In genomic region chr11:100858935-100859578, GRCm38 (mm10) we compare ENCODE assay signal across 8 mouse cellular contexts. TPM values are rescaled to one million over a fixed set of nuclear protein-coding genes. Genes with fewer than 3 reads are reported as not detected.
A peak's percentile ranks its signal among the peaks of the same experiment; 100 is the strongest.
DNase-seq lines count a peak whose midpoint lies in the region; ATAC-seq and TF ChIP-seq lines count a peak whose summit lies in the region.

TSS of gene Stat5a (plus strand) at chr11:100859351.

- peaks cover 23 to 43% of the 10 kb centered on the region in 2 experiments for H3K4me1 ChIP-seq in CH12.LX (ENCODE audit: control insufficient read depth in 1 of 2, insufficient read depth in 2 of 2)
- H3K4me1 ChIP-seq in forebrain, embryonic 16.5 days (replicated peaks; ENCODE audit: control insufficient read depth, insufficient read depth, low read length) = peaks cover 6% of the 10 kb centered on the region; the same call in 1 of the 2 replicates

- TF ChIP-seq POLR2A in CH12.LX (IDR thresholded peaks at IDR 0.05; ENCODE audit: low read depth, low read length) = no peak

- no peak; the same call in 1 of the 2 replicates for ATAC-seq in forebrain, embryonic 16.5 days

- H3K9ac ChIP-seq in CH12.LX (ENCODE audit: insufficient read depth, low read depth) = peak within 1 kb of the TSS; percentile 46
- H3K9ac ChIP-seq in forebrain, embryonic 16.5 days (replicated peaks; ENCODE audit: low read depth, low read length) = peak within 1 kb of the TSS; percentile 30; the same call in 1 of the 2 replicates

- no peaks in the 10 kb centered on the region for H3K79me2 ChIP-seq in CH12.LX (replicated peaks; ENCODE audit: control insufficient read depth, extremely low read depth, insufficient read depth, poor library complexity, severe bottlenecking)

- H3K27ac ChIP-seq in CH12.LX (ENCODE audit: insufficient read depth, low read depth) = peak within 1 kb of the TSS; percentile 8; the same call in 1 of the 2 replicates
- H3K27ac ChIP-seq in forebrain, embryonic 16.5 days (ENCODE audit: low read length) = no peak within 1 kb of the TSS

- peak; percentile 52 for DNase-seq in CH12.LX (ENCODE audit: extremely low read depth)
- peak; percentile 94 for DNase-seq in adrenal gland, adult 2 months
- DNase-seq in heart, postnatal 4 days = peak; percentile 90
- DNase-seq in layer of hippocampus, adult 8-10 months (ENCODE audit: low spot score in 2 of 2) = peak; percentile 38 to 53
- peak; percentile 67 for DNase-seq in lung, postnatal 14 days
- peak; percentile 40 for DNase-seq in right cerebral cortex, adult 2 months (ENCODE audit: low spot score in 2 of 2)
- no peak for DNase-seq in embryo, embryonic 11 days

- H3K9me3 ChIP-seq in CH12.LX (replicated peaks; ENCODE audit: low read length) = no peaks in the 10 kb centered on the region
- H3K9me3 ChIP-seq in forebrain, embryonic 16.5 days (ENCODE audit: control insufficient read depth, low read length) = no peaks in the 10 kb centered on the region

- WGBS in forebrain, embryonic 16.5 days = 47% methylated on average over 9 of the region's 9 CpGs

- H3K4me2 ChIP-seq in CH12.LX (ENCODE audit: insufficient read depth, low read depth, poor library complexity, severe bottlenecking) = peak within 1 kb of the TSS; percentile 70
- H3K4me2 ChIP-seq in forebrain, embryonic 16.5 days (ENCODE audit: low read length) = peak within 1 kb of the TSS; percentile 53

- dilution Hi-C loops in CH12.LX (cut with MboI; ENCODE audit: extremely low pct_ligation_motif_present, extremely low pct_unique_long_range_greater_than_20kb, low sequenced_read_pairs) = no loop called here

- peak within 1 kb of the TSS; percentile 70 to 91 (median 73) for H3K4me3 ChIP-seq in CH12.LX (replicated peaks in 1 of 3; ENCODE audit: low read depth in 2 of 3, low read length in 2 of 3, poor library complexity in 1 of 3)
- peak within 1 kb of the TSS; percentile 40 for H3K4me3 ChIP-seq in forebrain, embryonic 16.5 days (replicated peaks; ENCODE audit: low read length)

- peaks cover 42% of the 10 kb centered on the region for H3K27me3 ChIP-seq in CH12.LX (replicated peaks)
- peaks cover 61% of the 10 kb centered on the region for H3K27me3 ChIP-seq in forebrain, embryonic 16.5 days (replicated peaks; ENCODE audit: control insufficient read depth, insufficient read depth, low read length)

- TF ChIP-seq EP300 in CH12.LX (IDR thresholded peaks at IDR 0.05; ENCODE audit: low read length) = no peak

- TF ChIP-seq RAD21 in CH12.LX (IDR thresholded peaks at IDR 0.05; ENCODE audit: low read depth, low read length) = no peak

- in situ Hi-C loops in CH12.LX (cut with MboI; ENCODE audit: low pct_ligation_motif_present, low pct_unique_long_range_greater_than_20kb, low sequenced_read_pairs) = no loop called here

- peaks cover 6 to 22% of the 10 kb centered on the region in 2 experiments for H3K36me3 ChIP-seq in CH12.LX (replicated peaks in 1 of 2; ENCODE audit: control insufficient read depth in 1 of 2, insufficient read depth in 1 of 2, low read length in 1 of 2)
- no peaks in the 10 kb centered on the region for H3K36me3 ChIP-seq in forebrain, embryonic 16.5 days (ENCODE audit: control insufficient read depth, insufficient read depth)

- no peak for TF ChIP-seq CTCF in CH12.LX (conservative IDR thresholded peaks at IDR 0.05 in 1 of 2, IDR thresholded peaks at IDR 0.05 in 1 of 2; ENCODE audit: low read depth in 2 of 2, low read length in 2 of 2)

TF ChIP-seq in CH12.LX, 34 proteins besides CTCF, POLR2A, EP300 and RAD21:
- TF ChIP-seq CHD2 (IDR thresholded peaks at IDR 0.05; ENCODE audit: low read length) = no peak
- no peak for TF ChIP-seq ZKSCAN1 (IDR thresholded peaks at IDR 0.05; ENCODE audit: borderline replicate concordance, low read depth, low read length)
- TF ChIP-seq IRF4 (IDR thresholded peaks at IDR 0.05; ENCODE audit: low read depth, low read length) = no peak
- TF ChIP-seq ZNF384 (IDR thresholded peaks at IDR 0.05; ENCODE audit: low read depth, low read length) = peak; percentile 95
- TF ChIP-seq TCF12 (IDR thresholded peaks at IDR 0.05; ENCODE audit: low read depth, low read length) = no peak
- TF ChIP-seq BHLHE40 (IDR thresholded peaks at IDR 0.05; ENCODE audit: low read depth, low read length) = 0 out of 2 replicates have a peak, but pooled peaks have one; percentile 19
- no peak for TF ChIP-seq NRF1 (IDR thresholded peaks at IDR 0.05; ENCODE audit: low read depth, low read length)
- TF ChIP-seq ZC3H11A (IDR thresholded peaks at IDR 0.05; ENCODE audit: low read depth, low read length) = no peak
- TF ChIP-seq UBTF (IDR thresholded peaks at IDR 0.05; ENCODE audit: low read depth, low read length) = no peak
- no peak for TF ChIP-seq KAT2A (IDR thresholded peaks at IDR 0.05; ENCODE audit: insufficient replicate concordance, low read length)
- TF ChIP-seq HCFC1 (IDR thresholded peaks at IDR 0.05; ENCODE audit: low read depth, low read length) = no peak
- no peak for TF ChIP-seq USF1 (IDR thresholded peaks at IDR 0.05; ENCODE audit: low read depth, low read length)
- TF ChIP-seq E2F4 (IDR thresholded peaks at IDR 0.05; ENCODE audit: insufficient replicate concordance, low read depth, low read length) = no peak
- no peak for TF ChIP-seq GABPA (IDR thresholded peaks at IDR 0.05; ENCODE audit: insufficient replicate concordance, low read depth, low read length)
- TF ChIP-seq MAZ (IDR thresholded peaks at IDR 0.05; ENCODE audit: low read depth, low read length) = peak; percentile 81
- TF ChIP-seq ETS1 (conservative IDR thresholded peaks at IDR 0.05; ENCODE audit: low read depth, low read length) = peak; percentile 28; the same call in 1 of the 2 replicates
- no peak for TF ChIP-seq JUND (conservative IDR thresholded peaks at IDR 0.05; ENCODE audit: low read depth, low read length)
- TF ChIP-seq MXI1 (IDR thresholded peaks at IDR 0.05; ENCODE audit: low read depth, low read length) = peak; percentile 39
- peak; percentile 3; the same call in 1 of the 2 replicates for TF ChIP-seq SIN3A (IDR thresholded peaks at IDR 0.05; ENCODE audit: low read length)

RNA-seq across cellular contexts. Expression of gene Stat5a, which starts in this region (rescaled TPM):
- total RNA-seq in CH12.LX (2012; rRNA removed) = 18.7 and 23.6 TPM in 2 replicates
- 17.4 and 17.5 TPM in 2 replicates for total RNA-seq in CH12.LX (2014; rRNA removed)
- 21.2 and 23.0 TPM in 2 replicates for polyA plus RNA-seq in CH12.LX (2012; ENCODE audit: insufficient read length, low read depth)
- total RNA-seq in adrenal gland, adult 2 months (2021) = 10 to 100 TPM; 27.0 to 38.0 TPM
- 45.1 and 51.2 TPM in 2 replicates for polyA plus RNA-seq in adrenal gland, adult 2 months (2012; rRNA removed)
- 1.0 and 1.2 TPM in 2 replicates for polyA plus RNA-seq in forebrain, embryonic 16.5 days (2015; fragmentation: Nextera tagmentation; extraction: Ambion mirVana)
- total RNA-seq in heart, postnatal 4 days (2021) = 10 to 100 TPM; 15.7 to 17.4 TPM
- total RNA-seq in layer of hippocampus, adult 8-10 months (2022) = 1 to 10 TPM; 2.5 to 3.8 (median 2.8) TPM
